Mouse (Mus musculus): Measurements from ENCODE around the gene Mtmr11. TPM values are rescaled to one million over a fixed set of nuclear protein-coding genes. Genes with fewer than 3 reads are reported as not detected.

Mtmr11 gene
- polyA plus RNA-seq (2017; shearing (Covaris generic)), result 1 to 10 TPM in 1 of 2 experiments, under 1 TPM in 1; 0.95 to 3.8 TPM

GRCm38 (mm10) chr3:96161869-96162840 is at the start of gene Mtmr11:
Mtmr11 (plus strand) TSS chr3:96162004.

GRCm38 (mm10) chr3:96172197-96173178 is 10.7 kb downstream of the Mtmr11 start, which contains the start of gene Sf3b4:
Sf3b4 (plus strand) TSS chr3:96172332.

GRCm38 (mm10) chr3:96180727-96181477 is 19.1 kb downstream of the Mtmr11 start, which contains the start of gene Sv2a:
Sv2a (plus strand) TSS chr3:96181151.

GRCm38 (mm10) chr3:96219661-96220130 is 57.9 kb downstream of the Mtmr11 start, which contains the start of the genes Bola1 and Hist2h2ab:
Bola1 (minus strand) TSS chr3:96219709.
Hist2h2ab (plus strand) TSS chr3:96219865.

GRCm38 (mm10) chr3:96220765-96221639 is 59.2 kb downstream of the Mtmr11 start, which contains the start of the genes Hist2h2ac and Hist2h2be:
Hist2h2ac (minus strand) TSS chr3:96220880.
Hist2h2be (plus strand) TSS chr3:96221119.

Other genes with a start within 250 kb of the Mtmr11 start
- gene Anp32e, start 232.8 kb upstream of the Mtmr11 start, polyA plus RNA-seq (2017; shearing (Covaris generic)), result 100 to 1,000 TPM; 154 to 215 TPM
- gene Plekho1, start 166.0 kb upstream of the Mtmr11 start, polyA plus RNA-seq (2017; shearing (Covaris generic)), result 10 to 100 TPM; 11.5 to 14.0 TPM
- gene Vps45, start 103.5 kb upstream of the Mtmr11 start, polyA plus RNA-seq (2017; shearing (Covaris generic)), result 10 to 100 TPM; 22.0 to 26.8 TPM
- 10 to 100 TPM; 16.6 to 20.0 TPM for gene Otud7b, start 57.5 kb upstream of the Mtmr11 start, polyA plus RNA-seq (2017; shearing (Covaris generic))
- gene Sf3b4, start 10.3 kb downstream of the Mtmr11 start, polyA plus RNA-seq (2017; shearing (Covaris generic)), result 100 to 1,000 TPM; 127 to 153 TPM
- gene Sv2a, start 19.1 kb downstream of the Mtmr11 start, polyA plus RNA-seq (2017; shearing (Covaris generic)), result 1 to 10 TPM; 2.4 to 2.7 TPM
- 10 to 100 TPM; 23.2 to 32.3 TPM for gene Bola1, start 57.7 kb downstream of the Mtmr11 start, polyA plus RNA-seq (2017; shearing (Covaris generic))
- 1 to 10 TPM in 1 of 2 experiments, under 1 TPM in 1; 0.87 to 3.8 TPM for gene Hist2h2ab, start 57.9 kb downstream of the Mtmr11 start, polyA plus RNA-seq (2017; shearing (Covaris generic))
- gene Hist2h2ac, start 58.9 kb downstream of the Mtmr11 start, polyA plus RNA-seq (2017; shearing (Covaris generic)), result 10 to 100 TPM in 1 of 2 experiments, 1 to 10 TPM in 1; 8.1 to 16.9 TPM
- gene Hist2h2be, start 59.1 kb downstream of the Mtmr11 start, polyA plus RNA-seq (2017; shearing (Covaris generic)), result 1 to 10 TPM; 4.7 to 5.5 TPM
- gene Hist2h3c2, start 77.1 kb downstream of the Mtmr11 start, polyA plus RNA-seq (2017; shearing (Covaris generic)), result 1 to 10 TPM in 1 of 2 experiments, under 1 TPM in 1; 0.34 to 1.4 TPM
- 100 to 1,000 TPM in 1 of 2 experiments, 10 to 100 TPM in 1; 64.9 to 115 TPM for gene Hist2h2aa2, start 78.3 kb downstream of the Mtmr11 start, polyA plus RNA-seq (2017; shearing (Covaris generic))
- 1 to 10 TPM in 1 of 2 experiments, not detected in 1; 1.5 TPM for gene Hist2h2aa1, start 83.5 kb downstream of the Mtmr11 start, polyA plus RNA-seq (2017; shearing (Covaris generic))
- gene Hist2h3c1, start 84.7 kb downstream of the Mtmr11 start, polyA plus RNA-seq (2017; shearing (Covaris generic)), result not detected
- 1 to 10 TPM; 5.2 to 5.3 TPM for gene Hist2h4, start 101.3 kb downstream of the Mtmr11 start, polyA plus RNA-seq (2017; shearing (Covaris generic))
- 10 to 100 TPM in 1 of 2 experiments, 1 to 10 TPM in 1; 8.0 to 10.3 TPM for gene Hist2h3b, start 106.7 kb downstream of the Mtmr11 start, polyA plus RNA-seq (2017; shearing (Covaris generic))
- 10 to 100 TPM in 1 of 2 experiments, 1 to 10 TPM in 1; 8.1 to 21.6 TPM for gene Hist2h2bb, start 107.7 kb downstream of the Mtmr11 start, polyA plus RNA-seq (2017; shearing (Covaris generic))
- gene Fcgr1, start 132.0 kb downstream of the Mtmr11 start, polyA plus RNA-seq (2017; shearing (Covaris generic)), result not detected

Measured in inflammation-experienced regulatory T-cells (primary cell).